Mouse (Mus musculus) splenic B cell, adult 2 months (primary cell): ENCODE measurements around the gene Thap4.

Experiments used
- DNase-seq: peaks from one replicate; pipeline ENCODE4 v3.0.0-alpha.2; 2011; ENCODE audit warnings: low read depth, low spot score
- H3K27me3 ChIP-seq: 2 replicates; pipeline ENCODE4 v1.6.1; 2012; ENCODE audit warnings: mild to moderate bottlenecking, low read length, moderate library complexity, mixed read lengths; ENCODE audit not compliant: control insufficient read depth, poor library complexity, insufficient read depth, severe bottlenecking
- H3K36me3 ChIP-seq: 2 replicates; pipeline ENCODE4 v1.6.1; 2012; ENCODE audit warnings: mild to moderate bottlenecking, low read length, moderate library complexity, mixed read lengths; ENCODE audit not compliant: control insufficient read depth, poor library complexity, insufficient read depth, severe bottlenecking

The Thap4 gene

GRCm38 (mm10) chr1:93725665-93726064 is 29.0 kb downstream of the Thap4 start:
- no peak for DNase-seq
- H3K27me3 ChIP-seq = no peaks in the 10 kb centered on the region
- peaks cover 2% of the 10 kb centered on the region; the same call in 1 of the 2 replicates for H3K36me3 ChIP-seq

DNA sequence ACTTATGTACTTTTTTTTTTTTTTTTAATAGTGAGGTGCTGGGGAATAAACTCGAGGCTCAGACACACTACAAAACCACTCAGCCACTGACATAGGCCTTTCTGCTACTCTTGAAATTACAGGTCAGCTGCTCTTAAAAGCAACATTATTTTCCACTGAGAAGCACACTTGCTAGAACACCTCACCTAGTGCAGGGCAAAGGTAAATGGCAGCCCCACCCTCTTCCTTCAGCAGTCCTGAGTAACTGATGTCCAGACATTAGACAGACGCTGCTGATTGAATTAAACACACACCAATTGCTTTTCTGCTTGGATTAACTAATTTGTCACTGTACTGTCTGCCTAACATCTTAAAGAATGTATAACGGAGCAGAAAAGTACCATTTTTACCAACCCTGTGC is 30.0 kb downstream of the Thap4 start:
- H3K27me3 ChIP-seq = no peaks in the 10 kb centered on the region
- peaks cover 2% of the 10 kb centered on the region; the same call in 1 of the 2 replicates for H3K36me3 ChIP-seq
- DNase-seq = no peak

- peaks cover 2% of the 10 kb centered on the region; the same call in 1 of the 2 replicates for H3K36me3 ChIP-seq
- no peaks in the 10 kb centered on the region for H3K27me3 ChIP-seq
- no peak for DNase-seq
Measured at GRCm38 (mm10) chr1:93721557-93721956, 33.1 kb downstream of the Thap4 start.

DNA sequence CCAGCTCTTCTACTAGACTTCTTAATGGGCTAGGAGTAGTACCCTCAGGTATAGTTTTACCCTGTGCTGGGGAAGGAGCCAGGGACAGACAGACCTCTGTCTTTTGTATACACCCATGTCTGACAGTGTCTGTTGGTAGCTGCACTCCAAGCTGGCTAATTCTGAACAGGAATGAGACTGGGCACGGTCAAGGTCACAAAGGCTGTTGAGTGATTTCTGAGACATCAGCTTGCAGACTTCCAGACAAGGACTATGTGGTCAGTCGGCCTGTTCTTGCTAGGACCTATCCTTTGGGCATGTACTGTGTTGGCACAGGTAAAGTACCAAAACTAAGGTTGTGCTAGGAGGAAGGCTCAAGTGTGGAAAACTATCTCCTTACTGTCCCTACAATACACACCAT is 38.5 kb downstream of the Thap4 start:
- H3K27me3 ChIP-seq = no peaks in the 10 kb centered on the region
- no peaks in the 10 kb centered on the region; the same call in 1 of the 2 replicates for H3K36me3 ChIP-seq
- no peak for DNase-seq

- no peak for DNase-seq
Measured at GRCm38 (mm10) chr1:93705389-93705788, 49.3 kb downstream of the Thap4 start.

GRCm38 (mm10) chr1:93704341-93704740 is 50.3 kb downstream of the Thap4 start:
- H3K36me3 ChIP-seq = 0 out of 2 replicates have a peak, but pooled peaks cover 2% of the 10 kb centered on the region
- no peaks in the 10 kb centered on the region for H3K27me3 ChIP-seq
- DNase-seq = no peak

More at GRCm38 (mm10) chr1:93705389-93705788, 49.3 kb downstream of the Thap4 start:
- Histone ChIP-seq H3K36me3 (0 out of 2 replicates have a peak, but pooled peaks cover 2% of the 10 kb centered on the region), H3K27me3 (no peaks in the 10 kb centered on the region)

DNA sequence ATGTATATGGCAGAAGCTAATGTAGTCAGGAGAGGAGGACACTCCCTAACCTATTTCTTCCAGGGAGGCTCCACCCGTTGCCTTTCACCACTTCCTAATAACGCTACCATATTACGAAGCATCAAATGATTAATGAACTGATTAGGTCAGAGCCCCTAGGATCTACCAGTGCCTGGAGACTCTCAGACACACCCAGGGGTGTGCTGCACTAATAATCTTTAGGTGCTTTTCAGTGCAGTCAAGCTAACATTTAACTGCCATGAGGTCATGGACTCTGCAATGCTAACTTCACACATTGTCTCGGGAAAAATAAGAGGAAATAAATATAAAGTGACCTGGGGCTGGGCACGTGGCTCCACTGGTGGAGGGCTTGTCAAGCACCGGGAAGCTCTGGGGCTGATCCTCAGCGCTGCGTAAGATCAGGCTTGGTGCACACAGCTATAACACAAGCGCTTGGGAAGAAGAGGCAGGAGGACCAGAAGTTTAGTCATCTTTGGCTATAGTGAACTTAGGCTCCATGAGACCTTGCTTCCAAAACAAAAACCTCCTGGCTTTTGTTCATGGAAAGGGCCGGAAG is 51.1 kb downstream of the Thap4 start:
- H3K36me3 ChIP-seq = 0 out of 2 replicates have a peak, but pooled peaks cover under 1% of the 10 kb centered on the region
- DNase-seq = no peak

GRCm38 (mm10) chr1:93702106-93702505 is 52.6 kb downstream of the Thap4 start:
- Histone ChIP-seq H3K27me3 (no peaks in the 10 kb centered on the region), H3K36me3 (no peaks in the 10 kb centered on the region)
- no peak for DNase-seq

More for the DNA sequence above, 51.1 kb downstream of the Thap4 start:
- no peaks in the 10 kb centered on the region for H3K27me3 ChIP-seq

DNA sequence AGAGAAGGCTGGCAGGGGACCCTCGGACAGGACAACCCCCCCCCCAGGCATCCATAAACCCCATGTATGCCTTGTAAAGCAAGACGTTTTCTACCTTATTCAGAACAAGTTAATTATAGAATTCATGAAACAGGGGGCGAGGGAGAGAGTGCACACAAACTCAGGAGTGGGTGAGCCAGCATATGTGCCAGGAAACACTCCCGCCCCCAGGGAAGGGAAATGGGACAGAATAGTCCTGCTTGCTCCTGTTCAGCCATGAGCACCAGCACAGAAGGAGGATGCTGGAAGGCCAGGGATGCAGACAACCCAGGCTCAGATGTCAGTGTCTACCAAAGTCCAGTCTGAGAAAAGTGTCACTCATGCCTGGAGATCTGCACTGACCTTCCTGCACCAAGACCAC is 55.5 kb downstream of the Thap4 start:
- DNase-seq = no peak
- Histone ChIP-seq H3K27me3 (no peaks in the 10 kb centered on the region), H3K36me3 (no peaks in the 10 kb centered on the region)

DNA sequence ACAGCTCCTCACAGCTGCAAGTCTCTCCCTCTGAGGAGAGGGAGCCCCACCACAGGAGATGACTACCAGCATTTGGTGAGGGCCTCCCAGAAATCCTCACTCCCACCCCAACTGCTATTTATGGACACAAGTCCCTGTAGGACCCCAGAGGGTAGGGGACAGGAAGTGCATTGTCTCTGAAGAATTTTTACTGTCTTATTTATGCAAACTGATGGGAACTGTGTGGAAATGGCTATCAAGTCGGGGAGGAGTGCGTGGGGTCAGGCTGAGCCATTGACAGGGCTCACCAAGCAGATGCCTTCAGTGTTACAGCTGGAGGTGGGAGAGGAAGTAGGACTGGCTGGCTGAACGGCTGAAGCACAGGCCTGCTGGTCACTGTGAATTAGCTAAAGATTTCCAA is 57.3 kb downstream of the Thap4 start:
- Histone ChIP-seq H3K36me3 (no peaks in the 10 kb centered on the region), H3K27me3 (no peaks in the 10 kb centered on the region)
- no peak for DNase-seq

DNA sequence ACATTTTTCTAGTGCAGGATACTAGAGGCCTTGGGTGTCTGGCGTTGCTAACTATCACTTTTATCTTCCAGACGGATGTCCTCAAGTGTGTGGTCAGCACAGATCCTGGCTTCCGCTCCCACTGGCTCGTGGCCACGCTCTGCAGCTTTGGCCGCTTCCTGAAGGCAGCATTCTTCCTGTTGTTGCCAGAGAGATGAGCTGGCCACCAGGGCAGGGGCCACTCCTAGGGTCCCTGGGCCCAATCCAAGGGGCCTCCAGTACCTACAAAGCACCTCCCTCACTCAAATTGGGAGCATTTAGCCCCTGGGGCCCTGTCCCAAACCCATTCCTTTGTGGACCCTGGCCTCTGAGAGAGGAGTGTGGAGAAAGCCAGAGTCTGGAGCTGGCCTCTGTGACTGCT is 59.7 kb downstream of the Thap4 start:
- H3K36me3 ChIP-seq = no peaks in the 10 kb centered on the region
- no peaks in the 10 kb centered on the region for H3K27me3 ChIP-seq
- no peak for DNase-seq

- Histone ChIP-seq H3K36me3 (no peaks in the 10 kb centered on the region), H3K27me3 (no peaks in the 10 kb centered on the region)
- no peak for DNase-seq
Measured at GRCm38 (mm10) chr1:93693943-93694342, 60.7 kb downstream of the Thap4 start.

GRCm38 (mm10) chr1:93693502-93693901 is 61.2 kb downstream of the Thap4 start:
- Histone ChIP-seq H3K27me3 (no peaks in the 10 kb centered on the region), H3K36me3 (no peaks in the 10 kb centered on the region)
- DNase-seq = no peak

DNA sequence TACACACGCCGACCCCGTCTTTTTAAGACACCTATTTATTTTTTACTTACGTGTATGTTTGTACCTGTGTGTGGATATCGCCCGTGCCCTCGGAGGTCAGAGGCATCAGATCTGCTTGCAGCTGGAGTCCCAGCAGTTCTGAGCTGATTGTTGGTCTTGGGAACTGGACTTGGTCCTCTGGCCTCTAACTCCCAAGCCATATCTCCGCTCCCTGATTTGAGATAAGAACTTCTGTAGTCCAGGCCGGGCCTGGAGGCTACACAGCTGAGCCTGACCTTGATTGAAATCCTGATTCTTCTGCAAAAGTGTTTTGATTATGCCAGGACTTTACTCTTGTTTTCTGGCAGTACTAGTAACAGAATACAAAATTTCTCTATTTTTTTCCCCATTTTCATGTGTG is 61.9 kb downstream of the Thap4 start:
- Histone ChIP-seq H3K36me3 (no peaks in the 10 kb centered on the region), H3K27me3 (no peaks in the 10 kb centered on the region)
- no peak for DNase-seq

- Histone ChIP-seq H3K36me3 (no peaks in the 10 kb centered on the region), H3K27me3 (no peaks in the 10 kb centered on the region)
- no peak for DNase-seq
Measured at GRCm38 (mm10) chr1:93691786-93692357, 62.8 kb downstream of the Thap4 start.

- DNase-seq = no peak
- H3K27me3 ChIP-seq = no peaks in the 10 kb centered on the region
- no peaks in the 10 kb centered on the region for H3K36me3 ChIP-seq
Measured at GRCm38 (mm10) chr1:93691106-93691505, 63.6 kb downstream of the Thap4 start.
